Mouse (Mus musculus) ES-Bruce4 (cell line): ENCODE results near the gene A630089N07Rik.

Experiments
- CTCF ChIP-seq: IDR thresholded peaks from one replicate; pipeline ENCODE4 v1.8.1; 2011; ENCODE audit warnings: low read depth, low read length
- EP300 ChIP-seq: IDR thresholded peaks from 2 replicates; pipeline ENCODE4 v1.6.1; 2011; ENCODE audit warnings: low read depth, low read length; ENCODE audit not compliant: insufficient read depth
- POLR2A ChIP-seq: IDR thresholded peaks from one replicate; pipeline ENCODE4 v1.8.1; 2011; ENCODE audit warnings: low read length; ENCODE audit not compliant: insufficient read depth

GRCm38 (mm10) chr16:97957626-97958025 lies 124.6 kb downstream of the A630089N07Rik start:
- TF ChIP-seq CTCF (no peak), POLR2A (no peak), EP300 (no peak)
